Mouse (Mus musculus) heart, adult 2 months (tissue): Measurements from ENCODE around the gene Dnajc1.

ENCODE experiments used
- CTCF ChIP-seq: fragments of 200-600 bp; IDR thresholded peaks from 2 replicates; pipeline ENCODE4 v1.8.1; 2022; ENCODE audit warnings: antibody characterized with exemption, mild to moderate bottlenecking, moderate library complexity
- POLR2A ChIP-seq: fragments of 200-500 bp; IDR thresholded peaks from 2 replicates; pipeline ENCODE4 v1.6.1; 2011; ENCODE audit warnings: mild to moderate bottlenecking, low read depth, low read length, control low read depth; ENCODE audit not compliant: insufficient read depth

DNA sequence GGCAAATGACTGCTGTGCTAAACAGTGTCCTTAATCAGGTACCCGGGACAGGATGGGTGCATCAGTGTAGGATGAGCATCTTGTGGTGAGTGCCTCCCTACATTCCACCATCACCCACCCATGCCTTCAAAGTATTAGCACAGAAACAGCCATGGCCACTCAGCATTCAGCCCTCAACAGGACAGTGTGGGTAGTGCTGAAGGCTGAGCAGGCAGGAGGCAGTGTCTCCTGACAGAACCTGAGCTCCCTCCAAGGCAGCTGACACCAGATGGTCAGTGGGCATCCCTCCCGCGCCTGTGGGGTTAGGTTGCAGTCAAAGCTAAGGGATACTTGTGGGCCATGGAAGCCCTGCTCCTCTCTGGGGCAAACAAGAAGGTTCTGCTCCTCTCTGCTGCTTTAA, 174.8 kb downstream of the Dnajc1 start:
- TF ChIP-seq POLR2A (no peak), CTCF (0 out of 2 replicates have a peak, but pooled peaks have one; percentile 10)
